Mouse (Mus musculus): ENCODE measurements at regions not wholly inside any gene's neighbourhood (a gene's known extent, or its start where the extent isn't known, plus 50 kb on each side); places are given as distances from the start of the nearest gene placed in this dataset.

DNA sequence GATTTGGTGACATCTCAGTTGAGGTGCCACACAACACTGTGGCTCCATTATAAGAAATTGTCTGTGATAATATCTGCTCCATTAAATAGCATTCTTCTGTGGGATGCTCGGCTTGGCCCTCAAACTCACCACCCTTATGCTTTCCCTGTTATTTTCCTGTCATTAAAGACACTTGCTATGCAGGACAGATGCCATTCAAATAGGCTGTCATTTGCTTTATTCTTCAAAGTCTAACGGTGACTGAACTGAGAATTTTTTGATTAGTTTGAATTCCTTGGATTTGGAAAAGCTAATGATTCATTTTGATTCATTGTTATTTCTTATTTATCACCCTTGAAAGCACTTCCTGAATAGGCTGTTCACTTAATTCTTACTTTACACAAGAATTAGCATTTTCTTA lies 339.3 kb upstream of the Mmadhc start:
- TF ChIP-seq CTCF (IDR thresholded peaks at IDR 0.05; ENCODE audit: low read depth), result no peak
- TF ChIP-seq EP300 (IDR thresholded peaks at IDR 0.05; ENCODE audit: low read depth), result no peak
